Mouse (Mus musculus) 3T3-L1 (cell line): ENCODE results near the gene Prkar1b.

Source experiments
- DNase-seq: peaks from one replicate; pipeline ENCODE4 v3.0.0-alpha.2; 2015; ENCODE audit warnings: low read depth, low spot score

The Prkar1b gene

GRCm38 (mm10) chr5:139007141-139007775 is 142.5 kb downstream of the Prkar1b start:
- no peak for DNase-seq

DNA sequence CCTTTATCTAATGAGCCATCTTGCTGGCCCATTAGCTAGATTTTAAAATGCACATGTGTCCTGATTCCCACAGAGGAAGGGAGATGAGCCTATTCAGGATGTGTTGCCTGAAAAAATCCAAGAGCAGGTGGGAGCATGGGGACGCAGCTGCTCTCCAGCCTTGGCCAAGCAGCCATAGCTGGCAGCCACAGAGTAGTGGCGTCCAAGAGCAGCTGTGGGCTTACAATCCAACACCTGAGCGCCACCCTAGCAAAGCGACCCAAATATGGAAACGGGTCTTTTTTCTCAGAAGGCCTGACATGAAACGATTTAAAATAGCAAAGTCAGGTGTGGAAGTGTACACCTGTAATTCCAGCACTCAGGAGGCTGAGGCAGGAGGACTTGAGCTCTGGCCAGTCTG is 145.2 kb downstream of the Prkar1b start:
- DNase-seq: no peak

- DNase-seq: no peak
Measured at GRCm38 (mm10) chr5:138999716-139000115, 150.1 kb downstream of the Prkar1b start.

- no peak for DNase-seq
Measured at GRCm38 (mm10) chr5:138997936-138998580, 151.7 kb downstream of the Prkar1b start.

DNA sequence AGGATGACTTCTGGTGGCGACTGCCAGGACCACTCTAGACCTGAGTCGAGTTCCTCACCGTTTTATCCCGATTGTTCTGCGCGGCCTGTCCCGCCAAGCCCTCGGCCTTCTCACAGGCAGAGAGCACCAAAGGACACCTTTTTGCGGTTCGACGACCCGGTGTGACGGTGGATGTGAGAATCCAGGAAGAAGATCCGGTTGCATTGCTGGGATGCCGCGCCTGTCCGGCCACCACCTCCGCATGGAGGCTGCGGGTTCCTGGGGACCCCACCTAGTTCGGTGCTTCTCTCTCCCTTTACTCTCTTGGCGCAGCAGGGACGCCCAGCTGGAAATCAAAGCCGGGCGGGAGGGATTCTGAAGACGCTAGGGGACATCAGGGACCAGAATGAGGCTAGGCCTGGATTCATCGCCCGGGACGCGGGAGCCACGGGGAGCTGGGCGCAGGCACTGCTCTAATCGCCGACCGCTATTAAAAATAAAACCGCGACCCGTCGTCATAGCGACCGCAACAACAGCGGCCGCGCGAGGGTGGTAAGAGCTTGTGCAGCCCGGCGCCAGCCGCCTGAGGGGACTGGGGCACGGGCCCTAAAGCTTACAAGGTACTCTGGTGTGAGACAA is 152.5 kb downstream of the Prkar1b start, which contains the start of gene Pdgfa:
Pdgfa (minus strand) TSS at position 200 of the 618 bp plus-strand sequence.
- no peak for DNase-seq

GRCm38 (mm10) chr5:138996322-138997073 is 153.3 kb downstream of the Prkar1b start:
- no peak for DNase-seq

GRCm38 (mm10) chr5:138995721-138996311 is 154.0 kb downstream of the Prkar1b start:
- peak; percentile 80 for DNase-seq

GRCm38 (mm10) chr5:138994786-138995720 is 154.7 kb downstream of the Prkar1b start:
- DNase-seq: peak; percentile 78

GRCm38 (mm10) chr5:138994108-138994785 is 155.6 kb downstream of the Prkar1b start:
- DNase-seq: peak; percentile 55

GRCm38 (mm10) chr5:138993371-138994107 is 156.3 kb downstream of the Prkar1b start:
- DNase-seq: peak; percentile 55

DNA sequence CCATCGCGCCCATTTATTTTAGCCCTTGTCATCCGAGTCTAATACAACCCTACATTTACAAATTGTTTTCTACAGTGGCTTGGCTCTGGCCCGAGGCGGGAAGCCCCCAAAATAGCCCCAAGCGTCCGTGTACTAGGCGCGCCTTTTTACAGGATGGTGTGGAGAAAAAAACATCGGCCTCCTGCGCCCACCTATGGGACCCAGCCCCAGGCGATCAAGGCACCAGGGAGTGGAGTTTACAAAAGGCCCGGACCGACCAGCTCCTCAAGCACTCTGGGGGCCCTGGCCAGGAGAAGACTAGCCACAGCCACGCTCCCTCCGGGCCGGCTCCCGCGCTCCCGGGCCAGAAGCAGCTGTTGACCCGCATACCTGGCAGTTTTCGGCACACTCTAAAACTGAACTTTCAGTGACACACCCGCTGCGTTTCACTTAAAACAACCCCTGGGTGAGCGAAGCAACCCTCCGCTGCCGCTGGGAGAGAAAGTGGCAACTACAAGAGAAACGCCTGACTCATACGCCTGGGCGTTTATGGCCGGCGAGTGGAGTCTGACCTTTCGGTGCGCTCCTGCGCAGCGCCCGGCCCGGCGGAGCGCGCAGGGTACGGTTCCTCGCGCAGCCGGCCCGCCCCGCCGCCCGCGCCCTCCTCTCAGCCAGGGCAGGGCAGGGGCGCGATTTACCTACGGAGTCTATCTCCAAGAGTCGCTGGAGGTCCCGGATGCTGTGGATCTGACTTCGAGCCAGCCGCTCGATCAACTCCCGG is 157.0 kb downstream of the Prkar1b start:
- DNase-seq: peak; percentile 78

DNA sequence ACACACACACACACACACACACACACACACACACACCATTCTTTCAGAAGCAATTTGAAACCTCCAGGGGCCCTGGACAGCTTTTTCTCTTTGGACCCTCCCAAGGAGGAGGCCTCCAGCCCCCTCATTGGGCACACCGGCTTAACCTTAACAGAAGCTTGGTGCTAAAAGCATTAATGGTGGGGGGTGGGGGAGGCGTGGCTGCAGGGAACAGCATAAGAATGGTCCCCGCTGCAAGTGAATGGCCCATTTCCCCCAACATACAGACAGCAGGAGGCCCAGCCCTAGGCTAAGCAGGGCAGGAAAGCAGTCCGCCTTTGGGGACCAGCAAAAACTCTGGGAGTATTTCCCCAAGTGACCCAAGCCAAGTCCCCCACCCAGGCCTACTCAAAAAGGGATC is 158.1 kb downstream of the Prkar1b start:
- DNase-seq: no peak

DNA sequence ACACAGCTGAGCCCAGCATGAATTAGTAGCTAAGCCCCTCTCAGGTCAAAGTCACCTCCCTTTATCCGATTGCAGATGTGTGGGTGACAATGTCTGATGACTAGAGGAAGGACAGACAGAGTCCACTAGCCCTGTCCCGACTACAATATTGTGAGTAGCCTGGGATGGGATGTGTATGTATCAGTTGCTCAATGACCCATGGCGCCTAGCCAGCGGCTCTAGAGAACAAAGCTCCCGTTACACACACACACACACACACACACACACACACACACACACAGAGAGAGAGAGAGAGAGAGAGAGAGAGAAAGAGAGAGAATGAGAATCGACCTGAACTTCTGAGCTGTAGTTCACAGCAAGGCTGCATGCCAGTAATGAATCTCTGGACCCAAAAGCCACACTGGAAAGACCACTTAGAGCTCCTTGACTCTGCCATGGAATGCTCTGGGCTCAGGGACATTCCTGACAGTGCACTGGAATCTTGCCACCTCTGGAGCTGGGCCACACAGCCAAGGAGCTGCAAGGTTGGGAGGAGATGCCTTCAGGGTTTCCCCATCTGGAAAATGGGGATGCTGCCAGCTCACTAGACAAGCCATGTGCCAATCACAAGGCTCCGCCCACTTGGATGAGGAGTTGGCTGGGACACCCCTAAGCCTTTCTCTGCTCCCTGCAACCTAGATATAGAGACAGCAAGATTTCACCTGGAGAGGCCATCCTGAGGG is 159.0 kb downstream of the Prkar1b start:
- peak; percentile 96 for DNase-seq

- peak; percentile 82 for DNase-seq
Measured at GRCm38 (mm10) chr5:138989567-138989966, 160.2 kb downstream of the Prkar1b start.

GRCm38 (mm10) chr5:138988764-138989163 is 161.0 kb downstream of the Prkar1b start:
- DNase-seq: peak; percentile 22

DNA sequence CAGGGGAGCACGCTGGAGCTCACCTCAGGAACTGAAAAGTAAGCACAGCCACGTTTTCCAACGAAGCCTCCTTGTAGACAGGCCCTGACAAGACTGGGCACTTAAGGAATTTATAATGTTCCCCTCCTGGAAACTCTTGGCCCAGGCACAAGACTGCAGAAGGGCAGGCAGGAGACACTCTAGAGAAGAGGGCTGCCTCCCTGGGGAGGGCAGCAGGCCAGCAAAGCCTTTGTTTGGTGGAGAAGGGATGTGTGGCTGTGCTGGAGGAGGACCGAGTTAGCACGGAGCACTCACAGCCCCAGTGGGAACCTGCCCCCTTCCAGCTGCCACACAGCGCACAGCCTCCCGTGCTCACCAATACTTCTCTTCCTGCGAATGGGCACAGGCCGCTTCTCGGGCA is 161.8 kb downstream of the Prkar1b start:
- DNase-seq: no peak

GRCm38 (mm10) chr5:138981921-138982320 is 167.9 kb downstream of the Prkar1b start:
- DNase-seq: no peak

- no peak for DNase-seq
Measured at GRCm38 (mm10) chr5:138980608-138981007, 169.2 kb downstream of the Prkar1b start.
